Mouse (Mus musculus) cerebellum, adult 2 months (tissue): ENCODE measurements around the gene Car10. TPM values are rescaled to one million over a fixed set of nuclear protein-coding genes. Genes with fewer than 3 reads are reported as not detected.
"Not testable (repeated sequence)": the region's sequence is repeated elsewhere in the genome, so short reads cannot be mapped to it uniquely, and the experiment has no call there.

Experiments
- DNase-seq, 2 experiments: peaks; one replicate each; pipeline ENCODE4 v3.0.0; 2021
- H3K27ac ChIP-seq: fragments of 200-500 bp; 2 replicates; pipeline ENCODE4 v1.5.1; 2012; ENCODE audit warnings: low read length, control low read depth, inconsistent platforms; ENCODE audit not compliant: insufficient read depth
- H3K27me3 ChIP-seq: fragments of 200-500 bp; 2 replicates; pipeline ENCODE4 v1.6.1; 2012; ENCODE audit warnings: inconsistent platforms, mild to moderate bottlenecking, low read length, moderate library complexity; ENCODE audit not compliant: control insufficient read depth, insufficient read depth
- H3K4me1 ChIP-seq: fragments of 200-500 bp; 2 replicates; pipeline ENCODE4 v1.6.1; 2011; ENCODE audit warnings: low read length; ENCODE audit not compliant: control insufficient read depth, insufficient read depth
- H3K4me3 ChIP-seq: fragments of 200-500 bp; replicated peaks from 2 replicates; pipeline ENCODE3; 2011; ENCODE audit warnings: mild to moderate bottlenecking, low read depth, low read length, control low read depth; ENCODE audit not compliant: insufficient read depth
- CTCF ChIP-seq: fragments of 200-500 bp; IDR thresholded peaks from 2 replicates; pipeline ENCODE4 v1.5.1; 2011; ENCODE audit warnings: low read depth, mild to moderate bottlenecking, control low read depth, low read length, moderate library complexity, borderline replicate concordance; ENCODE audit not compliant: insufficient read depth
- POLR2A ChIP-seq: fragments of 200-500 bp; IDR thresholded peaks from 2 replicates; pipeline ENCODE4 v1.6.1; 2011; ENCODE audit warnings: low read length, control low read depth, borderline replicate concordance; ENCODE audit not compliant: insufficient read depth
- WGBS: fragments of 180-500 bp; shearing (Covaris S2); methylation state at CpG from one replicate; pipeline ENCODE4 v1.1.7; 2018; 5-methylcytosine and 5-hydroxymethylcytosine counted together
- polyA plus RNA-seq: library from polyadenylated mRNA; depleted of rRNA; stranded (reverse); fragments of >200 nt; gene quantifications from 2 replicates; pipeline ENCODE4 v1.2.3, GENCODE M21; 2012

Car10 gene
- polyA plus RNA-seq, 1 experiment = 92.4 TPM

DNA sequence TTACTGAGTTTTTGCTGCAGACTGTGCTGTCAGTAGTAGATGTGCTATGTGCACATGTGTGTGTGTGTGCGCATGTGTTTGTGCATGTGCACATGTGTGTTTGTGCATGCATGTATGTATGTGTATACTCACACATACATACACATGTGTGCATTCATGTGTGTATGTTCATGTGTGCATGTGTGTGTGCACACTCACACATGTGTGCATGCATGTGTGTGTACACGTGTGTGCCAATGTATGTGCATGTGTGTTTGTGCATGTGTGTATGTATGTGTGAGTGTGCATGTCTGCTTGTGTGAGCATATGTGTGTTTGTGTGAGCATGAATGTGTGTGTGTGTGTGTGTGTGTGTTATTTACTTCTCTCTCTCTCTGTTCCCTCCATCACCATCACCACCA is 298.5 kb downstream of the Car10 start:
- Histone ChIP-seq H3K27me3 (no peaks in the 10 kb centered on the region), H3K4me3 (no peak overlapping the region), H3K4me1 (peaks cover 3% of the 10 kb centered on the region; the same call in 1 of the 2 replicates), H3K27ac (no peak overlapping the region)
- TF ChIP-seq POLR2A = no peak
- no peak for TF ChIP-seq CTCF
- no peak for DNase-seq
- 98% methylated on average over 2 of the region's 2 CpGs for WGBS

GRCm38 (mm10) chr11:93401167-93401566 is 303.3 kb downstream of the Car10 start:
- WGBS = 19% methylated on average over 1 of the region's 1 CpGs
- not testable (repeated sequence) for H3K27me3 ChIP-seq, H3K27ac ChIP-seq, H3K4me1 ChIP-seq, H3K4me3 ChIP-seq
- peak; percentile 69 to 84 for DNase-seq

- TF ChIP-seq CTCF = no peak
- TF ChIP-seq POLR2A = no peak
- H3K4me3 ChIP-seq = no peak overlapping the region
- no peak overlapping the region for H3K27ac ChIP-seq
- no peaks in the 10 kb centered on the region for H3K27me3 ChIP-seq
- 78% methylated on average over 5 of the region's 5 CpGs for WGBS
- DNase-seq = no peak
- peaks cover 4% of the 10 kb centered on the region; the same call in 1 of the 2 replicates for H3K4me1 ChIP-seq
Observed at GRCm38 (mm10) chr11:93407981-93408380, 310.2 kb downstream of the Car10 start.

- peak; percentile 70 to 84 for DNase-seq
- H3K27ac ChIP-seq = peak overlapping the region; percentile 61
- 27% methylated on average over 5 of the region's 5 CpGs for WGBS
- no peak for TF ChIP-seq POLR2A
- TF ChIP-seq CTCF = no peak
- no peak overlapping the region for H3K4me3 ChIP-seq
- no peaks in the 10 kb centered on the region for H3K27me3 ChIP-seq
- peaks cover 22% of the 10 kb centered on the region; the same call in 1 of the 2 replicates for H3K4me1 ChIP-seq
Observed at GRCm38 (mm10) chr11:93431482-93431881, 333.7 kb downstream of the Car10 start.

- 43% methylated on average over 4 of the region's 4 CpGs for WGBS
Observed at GRCm38 (mm10) chr11:93434997-93435915, 337.4 kb downstream of the Car10 start.

GRCm38 (mm10) chr11:93436892-93437291 is 339.1 kb downstream of the Car10 start:
- DNase-seq = no peak
- Histone ChIP-seq H3K27ac (0 out of 2 replicates have a peak overlapping the region, but pooled peaks have one; percentile 28), H3K4me1 (peaks cover 17% of the 10 kb centered on the region; the same call in 1 of the 2 replicates), H3K4me3 (no peak overlapping the region), H3K27me3 (no peaks in the 10 kb centered on the region)
- 44% methylated on average over 2 of the region's 2 CpGs for WGBS
- TF ChIP-seq POLR2A = no peak
- no peak for TF ChIP-seq CTCF

More at GRCm38 (mm10) chr11:93434997-93435915, 337.4 kb downstream of the Car10 start:
- Histone ChIP-seq H3K27me3 (no peaks in the 10 kb centered on the region), H3K4me3 (no peak overlapping the region), H3K4me1 (peaks cover 24% of the 10 kb centered on the region; the same call in 1 of the 2 replicates), H3K27ac (no peak overlapping the region)
- peak in 1 of 2 experiments; percentile 64 for DNase-seq
- no peak for TF ChIP-seq CTCF
- no peak for TF ChIP-seq POLR2A

DNA sequence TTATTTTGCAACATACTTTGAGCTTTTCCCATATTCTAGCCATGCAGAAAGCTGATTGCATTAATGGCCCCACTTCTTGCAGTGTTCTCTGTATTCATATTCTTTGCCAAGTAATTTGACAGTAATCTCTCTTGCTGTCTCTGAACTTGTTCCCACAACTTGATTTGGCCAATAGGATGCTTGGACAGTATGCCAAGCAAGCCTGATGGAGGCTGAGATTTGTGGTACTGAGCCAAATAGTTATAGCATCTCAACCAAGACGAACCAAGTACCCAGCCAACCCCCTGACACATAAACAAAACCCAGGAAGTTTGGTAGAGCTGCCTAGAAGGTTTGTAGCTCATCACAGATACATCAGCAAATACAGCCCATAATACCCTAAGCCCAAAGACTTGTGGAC is 342.6 kb downstream of the Car10 start:
- TF ChIP-seq CTCF (no peak), POLR2A (no peak)
- H3K4me3 ChIP-seq = no peak overlapping the region
- 5% methylated on average over 1 of the region's 1 CpGs for WGBS

DNA sequence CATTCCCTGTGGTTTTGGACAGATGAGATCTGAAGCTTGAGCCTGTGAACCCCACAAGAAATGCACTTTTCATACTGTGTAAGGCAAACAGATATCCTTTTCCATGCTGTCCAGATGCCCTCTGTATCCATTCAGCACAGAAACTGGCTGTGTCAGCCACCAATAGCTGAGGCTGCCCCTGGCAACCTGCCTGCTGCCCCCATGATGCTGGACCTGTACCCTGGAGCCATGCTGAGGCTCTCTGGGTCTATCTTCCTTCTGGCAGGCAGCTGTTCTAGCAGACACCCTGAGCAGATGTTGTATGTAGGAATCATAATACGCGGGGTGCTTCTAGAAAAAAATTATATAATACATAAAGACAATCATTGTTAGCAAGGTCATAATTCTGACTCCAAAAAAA is 345.9 kb downstream of the Car10 start:
- DNase-seq = peak; percentile 47
- 32% methylated on average over 2 of the region's 2 CpGs for WGBS
- Histone ChIP-seq H3K4me3 (no peak overlapping the region), H3K4me1 (peaks cover 22% of the 10 kb centered on the region; the same call in 1 of the 2 replicates), H3K27ac (0 out of 2 replicates have a peak overlapping the region, but pooled peaks have one; percentile 10), H3K27me3 (no peaks in the 10 kb centered on the region)
- TF ChIP-seq CTCF (no peak), POLR2A (no peak)

More for the DNA sequence above, 342.6 kb downstream of the Car10 start:
- H3K27ac ChIP-seq = no peak overlapping the region
- no peaks in the 10 kb centered on the region for H3K27me3 ChIP-seq
- DNase-seq = no peak
- peaks cover 26% of the 10 kb centered on the region; the same call in 1 of the 2 replicates for H3K4me1 ChIP-seq
